24 mouse cellular contexts compared by ENCODE assay signal in genomic region chr9:124408564-124408963, GRCm38 (mm10).
"Had no signal": no experiment of that assay in that cellular context is flagged by ENCODE, and none has a peak within 500 bp of the region (broad histone marks: within the 10 kb centered on the region; RNA-seq: fewer than 3 reads in every experiment).

No protein-coding gene starts in this region.

- H3K27ac ChIP-seq: heart, adult 2 months; hindbrain, embryonic 10.5 days; hindbrain, embryonic 12.5 days; hindbrain, embryonic 14.5 days; layer of hippocampus, adult 2 months; left cerebral cortex, adult 2 months; limb, embryonic 10.5 days; limb, embryonic 12.5 days; liver, embryonic 12.5 days; liver, embryonic 14.5 days had no signal

- ATAC-seq: hindbrain, embryonic 16.5 days; intestine, embryonic 16.5 days; liver, embryonic 12.5 days had no signal

- H3K4me3 ChIP-seq: heart, adult 2 months; heart, embryonic 12.5 days; hindbrain, embryonic 10.5 days; hindbrain, embryonic 12.5 days; layer of hippocampus, adult 2 months; left cerebral cortex, adult 2 months; limb, embryonic 10.5 days; limb, embryonic 12.5 days; liver, embryonic 12.5 days had no signal

- H3K4me2 ChIP-seq: heart, embryonic 12.5 days; hindbrain, embryonic 12.5 days; hindbrain, embryonic 14.5 days; limb, embryonic 12.5 days; liver, embryonic 12.5 days had no signal

- H3K27me3 ChIP-seq: heart, embryonic 12.5 days; hindbrain, embryonic 12.5 days; limb, embryonic 12.5 days; liver, embryonic 12.5 days had no signal

- H3K9me3 ChIP-seq: heart, embryonic 12.5 days; hindbrain, embryonic 10.5 days; hindbrain, embryonic 12.5 days; limb, embryonic 10.5 days; limb, embryonic 12.5 days; liver, embryonic 12.5 days had no signal

- H3K36me3 ChIP-seq: heart, embryonic 12.5 days; hindbrain, embryonic 10.5 days; hindbrain, embryonic 12.5 days; limb, embryonic 10.5 days; limb, embryonic 12.5 days; liver, embryonic 12.5 days had no signal

- H3K9ac ChIP-seq: heart, embryonic 12.5 days; hindbrain, embryonic 12.5 days; hindbrain, embryonic 14.5 days; limb, embryonic 12.5 days; liver, embryonic 12.5 days; liver, embryonic 14.5 days had no signal

- H3K4me1 ChIP-seq: heart, embryonic 12.5 days; hindbrain, embryonic 10.5 days; hindbrain, embryonic 12.5 days; limb, embryonic 10.5 days; limb, embryonic 12.5 days; liver, embryonic 12.5 days had no signal

- DNase-seq: gastrocnemius, postnatal 14 days; gastrocnemius, postnatal 36 days; heart, adult 11 months; heart, adult 2 months; heart, postnatal 10 days; heart, postnatal 4 days; kidney, adult 18-20 months; kidney, adult 8-10 months; kidney, postnatal 10 days; kidney, postnatal 25 days; kidney, postnatal 4 days; liver had no signal
